Mouse (Mus musculus) testis, postnatal 10 days (tissue): ENCODE results near the gene Wbp2.

ENCODE experiments used
- DNase-seq: peaks from one replicate; pipeline ENCODE4 v3.0.0; 2021; ENCODE audit warnings: low spot score

Wbp2 gene

GRCm38 (mm10) chr11:116030088-116030897, 56.5 kb downstream of the Wbp2 start, which contains the start of gene Unk:
Gene Unk, plus strand, starts transcription at chr11:116030322.
- DNase-seq: peak; percentile 96

- DNase-seq: no peak
These were observed 57.5 kb downstream of the Wbp2 start for GRCm38 (mm10) chr11:116029086-116029865.
